Mouse (Mus musculus) cerebellum, postnatal 14 days (tissue): ENCODE results near the gene Clic6.
"Not testable (repeated sequence)": the region's sequence is repeated elsewhere in the genome, so short reads cannot be mapped to it uniquely, and the experiment has no call there.

Experiments
- DNase-seq, 2 experiments: peaks; one replicate each; pipeline ENCODE4 v3.0.0; 2021; ENCODE audit warnings: mixed read lengths in 2 of 2

The Clic6 gene

DNA sequence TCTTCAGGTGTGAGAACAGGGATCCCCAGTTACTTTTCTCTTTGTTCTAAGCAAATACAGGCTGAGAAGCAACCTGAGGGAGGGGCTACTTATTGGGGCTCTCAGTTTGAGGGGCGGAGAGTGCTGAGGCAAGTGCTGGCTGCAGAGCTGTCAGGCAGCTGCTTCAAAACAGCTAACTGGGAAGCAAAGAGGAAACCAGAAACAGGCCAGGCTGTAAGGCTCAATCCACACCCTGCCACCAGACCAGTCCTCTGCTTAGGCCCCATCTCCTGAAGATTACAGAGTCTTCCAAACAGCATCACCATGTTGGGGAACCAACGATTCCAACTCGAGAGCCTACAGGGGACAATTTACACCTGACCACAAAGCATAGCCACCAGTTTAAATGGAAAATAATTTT is 12.6 kb upstream of the Clic6 start:
- no peak for DNase-seq

DNA sequence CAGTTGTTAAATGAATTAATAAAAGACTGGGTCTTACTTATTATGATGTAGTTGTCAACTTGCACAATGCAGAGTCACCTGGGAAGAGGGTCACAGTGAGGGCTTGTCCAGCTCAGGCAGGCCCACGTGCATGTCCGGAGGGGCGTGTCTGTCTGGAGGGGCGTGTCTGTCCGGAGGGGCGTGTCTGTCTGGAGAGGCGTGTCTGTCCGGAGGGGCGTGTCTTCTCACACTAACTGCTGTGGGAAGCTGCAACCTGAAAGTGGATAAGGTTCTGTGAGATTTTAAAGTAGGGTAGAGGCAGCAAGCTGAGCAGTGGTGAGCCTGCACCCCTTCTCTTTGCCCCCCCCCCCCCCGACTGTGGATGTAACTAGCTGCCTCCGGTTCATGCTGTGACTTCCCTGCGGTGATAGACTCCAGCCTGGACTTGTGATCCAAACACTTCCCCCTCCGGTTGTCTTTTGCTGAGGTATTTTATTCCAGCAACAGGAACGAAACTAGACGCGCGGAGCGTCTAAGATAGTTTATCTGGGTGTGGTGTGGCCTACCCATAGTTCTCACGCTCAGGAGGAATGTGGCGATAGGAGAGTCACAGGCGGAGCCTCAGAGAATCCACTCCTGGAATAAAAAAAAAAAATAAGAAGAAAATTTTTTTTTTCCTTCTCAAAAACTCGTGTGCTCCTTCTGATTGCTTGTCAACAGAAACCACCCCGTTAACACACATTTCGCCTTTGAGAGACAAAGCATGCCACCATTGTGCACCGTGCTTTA is 10.3 kb upstream of the Clic6 start:
- no peak for DNase-seq

DNA sequence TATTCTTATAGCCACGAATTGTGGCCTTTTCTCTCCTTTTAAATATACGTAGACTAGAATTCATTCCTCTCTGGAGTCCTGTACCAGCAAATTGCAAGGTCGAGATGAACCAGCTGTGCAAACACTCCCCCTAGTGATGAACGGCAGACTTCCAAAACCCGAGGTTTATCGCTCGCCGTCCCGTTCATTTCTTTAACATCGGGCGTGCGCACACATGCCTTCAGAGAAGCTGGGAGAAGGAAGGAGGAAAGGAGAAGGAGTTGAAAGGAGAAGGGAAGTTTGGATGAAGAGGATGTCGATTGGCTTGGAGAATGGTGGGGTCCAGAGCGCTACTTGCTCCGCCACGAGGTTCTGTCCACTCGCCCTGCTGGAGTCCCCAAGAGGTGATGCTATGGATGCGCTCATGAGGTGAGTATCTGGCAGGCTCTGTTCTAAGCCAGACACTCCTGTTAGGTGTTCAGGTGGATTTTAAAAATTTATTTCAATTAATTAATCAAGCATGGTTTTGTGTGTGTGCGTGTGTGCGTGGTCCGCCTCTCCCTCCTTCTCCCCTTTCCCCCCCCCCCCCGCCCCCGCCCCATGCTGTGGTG is 6.9 kb upstream of the Clic6 start:
- DNase-seq: peak; percentile 72 to 77

DNA sequence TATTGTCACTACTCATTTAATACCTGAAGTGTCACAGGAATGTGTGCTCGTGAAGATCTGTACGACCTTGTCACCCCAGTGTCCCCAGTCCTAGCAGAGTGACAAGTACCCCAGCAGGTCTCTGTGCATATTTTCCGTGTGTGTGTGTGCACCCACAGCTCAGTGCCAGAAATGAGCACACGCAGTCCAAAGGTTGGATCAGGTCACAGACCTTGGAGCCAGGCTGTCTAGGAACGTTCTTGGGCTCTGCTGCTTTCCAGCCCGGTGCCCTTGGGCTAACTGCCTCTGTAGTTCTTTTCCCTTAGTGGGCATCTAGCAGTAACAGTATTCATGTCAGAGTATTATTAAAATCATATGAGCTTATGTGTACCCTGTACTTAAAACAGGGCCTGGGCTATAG is 1.6 kb downstream of the Clic6 start:
- DNase-seq: no peak

DNA sequence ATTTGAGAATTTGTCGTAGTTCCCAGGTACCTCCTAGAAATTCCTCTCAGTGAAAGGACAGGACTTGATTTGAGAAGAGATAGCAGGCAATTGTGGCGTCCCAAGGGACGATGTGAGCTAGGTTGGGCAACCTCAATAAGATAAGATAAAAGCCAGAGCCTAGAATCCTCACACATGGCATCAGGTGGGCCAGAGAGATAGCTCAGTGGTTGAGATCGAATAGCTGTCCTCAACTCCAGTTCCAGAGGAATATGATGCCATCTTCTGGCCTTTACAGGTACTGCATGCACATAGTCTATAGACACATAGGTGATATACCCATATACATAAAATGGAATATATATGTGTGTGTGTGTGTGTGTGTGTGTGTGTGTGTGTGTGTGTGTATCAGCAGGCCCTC is 2.0 kb downstream of the Clic6 start:
- peak; percentile 68 to 78 for DNase-seq

DNA sequence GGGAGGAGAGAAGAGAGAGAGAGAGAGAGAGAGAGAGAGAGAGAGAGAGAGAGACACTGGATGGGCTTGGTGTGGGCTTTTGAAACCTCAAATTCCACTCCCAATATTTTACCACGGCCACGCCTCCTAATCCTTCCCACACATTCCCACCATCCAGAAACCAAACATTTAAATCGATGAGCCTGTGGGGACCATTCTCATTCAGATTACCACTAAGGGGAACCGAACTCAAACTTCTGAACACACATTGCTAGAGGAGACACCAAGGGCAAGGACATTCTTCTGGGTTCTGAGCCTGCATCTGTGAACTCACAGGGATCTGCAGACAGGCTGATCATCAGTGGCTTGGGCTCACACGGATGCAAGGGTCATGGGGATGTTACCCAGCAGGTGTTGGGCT is 2.9 kb downstream of the Clic6 start:
- no peak for DNase-seq

DNA sequence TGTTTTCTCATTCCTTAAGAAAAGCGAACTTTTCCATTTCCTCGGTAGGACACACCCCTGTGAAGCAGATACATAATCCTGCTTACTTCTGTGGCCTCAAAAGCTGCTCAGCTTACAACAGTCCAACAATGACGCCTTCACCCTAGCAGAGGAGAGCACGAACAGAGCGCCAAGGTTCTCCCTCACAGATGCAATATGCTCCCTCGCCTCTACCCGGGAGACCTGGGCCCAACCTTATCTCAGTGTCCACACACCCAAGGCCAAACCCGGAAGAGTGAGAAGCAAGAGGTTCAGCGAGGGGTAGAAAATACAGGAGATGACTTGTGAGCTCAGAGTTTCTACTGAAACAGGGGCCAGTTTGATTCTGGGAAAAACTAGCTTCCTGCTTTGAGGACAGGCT is 3.8 kb downstream of the Clic6 start:
- DNase-seq: no peak

DNA sequence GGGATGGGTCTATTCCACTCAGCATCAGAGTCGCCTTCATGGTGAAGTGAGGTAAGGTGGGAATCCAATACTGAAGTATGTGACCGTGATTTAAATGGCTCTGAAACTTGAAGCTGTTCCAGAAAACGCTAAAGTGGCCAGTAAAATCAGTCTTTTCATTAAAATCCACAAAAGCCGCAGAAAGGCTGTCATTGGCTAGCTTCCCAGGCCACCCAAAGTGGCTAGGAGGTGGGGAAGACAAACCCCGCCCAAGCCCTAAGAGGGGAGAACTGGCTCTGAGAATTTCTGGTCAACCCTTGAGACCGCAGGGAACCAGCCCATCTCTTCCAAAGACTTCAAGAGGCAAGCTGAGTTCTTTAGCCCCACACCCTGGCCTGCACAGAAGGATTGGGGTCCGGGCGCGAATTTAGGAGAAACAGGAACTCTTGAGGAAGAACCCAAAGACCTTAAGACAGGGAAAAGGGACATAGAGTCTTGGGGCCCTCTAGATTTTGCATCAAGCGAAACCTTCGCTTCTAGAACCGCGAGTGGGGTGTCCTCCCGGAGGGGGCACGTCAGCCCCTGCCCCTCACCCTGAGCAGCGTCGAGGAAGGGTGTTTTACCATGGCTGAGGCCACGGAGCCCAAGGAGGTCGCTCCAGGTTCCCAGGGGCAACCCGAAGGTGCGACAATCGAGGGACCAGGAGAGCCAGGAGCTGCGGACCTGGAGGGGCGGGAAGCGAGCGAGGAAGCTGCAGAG is 12.5 kb downstream of the Clic6 start:
- DNase-seq: no peak

DNA sequence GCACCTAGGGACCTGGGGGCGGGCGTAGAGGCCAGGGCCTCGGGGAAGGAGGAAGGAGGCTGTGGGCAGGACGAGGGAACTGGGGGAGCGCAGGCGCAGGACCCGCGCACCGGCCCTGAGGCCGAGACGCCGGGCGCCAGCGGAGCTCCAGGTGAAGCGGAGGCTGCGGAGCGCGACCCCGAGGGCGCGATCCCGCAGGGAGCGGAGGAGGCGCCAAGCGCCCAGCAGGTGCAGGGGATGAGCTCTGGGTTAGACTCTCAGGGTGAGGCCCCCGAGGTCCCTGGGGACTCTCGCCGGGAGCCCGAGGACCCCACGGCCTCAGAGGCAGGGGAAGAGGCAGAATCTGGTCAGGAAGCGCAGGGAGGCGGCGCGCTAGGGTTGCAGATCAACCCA is 13.0 kb downstream of the Clic6 start:
- peak in 1 of 2 experiments; percentile 12 for DNase-seq

DNA sequence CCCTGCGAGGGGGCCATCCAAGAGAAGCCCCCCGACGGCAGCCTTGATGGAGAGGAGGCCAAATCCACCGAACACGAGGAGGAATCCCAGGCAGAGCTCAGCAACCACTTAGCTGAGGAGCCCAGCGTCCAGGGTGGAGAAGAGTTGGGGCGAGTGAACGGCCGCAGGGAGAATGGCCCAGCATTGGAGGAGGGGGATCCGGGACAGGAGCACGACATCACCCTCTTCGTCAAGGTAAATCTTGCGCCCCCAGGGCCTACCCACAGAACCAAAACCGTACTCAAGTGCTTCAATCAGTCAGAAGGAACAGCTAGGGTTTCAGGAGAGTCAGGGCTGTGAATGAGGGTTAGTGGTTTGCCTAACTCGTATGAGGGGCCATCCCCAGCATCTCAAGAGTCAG is 13.8 kb downstream of the Clic6 start:
- no peak for DNase-seq

DNA sequence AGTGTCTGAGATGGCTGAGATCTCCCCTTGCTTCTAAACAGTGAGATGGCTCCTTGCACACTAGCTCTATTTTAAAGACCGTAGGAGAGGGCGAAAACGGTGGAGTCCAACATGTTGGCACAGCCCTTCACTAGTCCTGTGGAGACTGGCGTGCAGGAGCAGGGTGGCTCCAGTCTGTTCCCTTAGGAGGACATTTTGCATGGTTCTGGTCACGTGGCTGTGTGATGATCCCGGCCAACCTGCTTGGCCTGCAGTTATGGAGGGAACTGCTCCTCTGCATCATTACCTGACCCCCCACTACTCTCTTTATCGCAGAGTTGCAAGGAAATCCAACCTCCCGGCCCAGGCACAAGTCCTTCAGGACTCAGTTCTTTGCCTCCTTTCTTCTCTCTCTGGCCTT is 15.0 kb downstream of the Clic6 start:
- DNase-seq: no peak

DNA sequence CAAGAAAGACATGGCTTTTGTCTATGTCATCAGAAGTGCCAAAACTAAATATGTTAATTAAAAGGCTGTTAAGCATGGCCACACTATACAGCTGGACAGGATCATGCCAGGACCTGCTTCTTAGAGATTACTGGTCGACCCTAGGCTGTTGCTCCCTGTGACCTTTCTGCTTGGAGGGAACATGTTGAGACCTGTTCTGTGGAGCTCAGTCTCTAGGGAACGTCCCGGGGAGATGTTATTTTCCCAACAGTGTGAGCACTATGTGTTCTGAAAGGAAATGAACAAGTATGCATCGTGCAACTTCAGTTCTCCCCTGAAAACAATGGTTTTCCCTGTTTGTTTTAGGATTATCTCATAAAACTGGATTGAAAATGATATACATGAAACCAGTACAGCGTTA is 17.6 kb downstream of the Clic6 start:
- no peak for DNase-seq

DNA sequence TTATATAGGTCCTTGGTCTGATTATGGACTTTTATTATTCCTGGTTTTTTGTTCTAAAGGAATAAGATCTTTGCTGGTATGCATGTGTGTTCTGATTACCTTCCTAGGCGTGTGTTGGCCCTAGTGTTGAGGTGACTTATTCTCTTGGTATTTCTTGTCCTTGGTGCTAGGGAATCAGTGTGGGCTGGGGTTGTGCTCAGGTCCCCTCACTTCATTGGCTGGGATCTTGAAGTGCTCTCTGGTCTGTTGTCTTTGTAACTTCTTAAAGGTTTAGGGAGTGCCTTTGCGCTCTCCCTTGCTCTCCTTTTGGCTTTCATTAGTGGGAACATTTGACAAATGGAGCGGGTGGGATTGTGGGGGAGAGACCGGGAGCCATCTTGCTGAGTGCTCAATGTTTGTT is 22.0 kb downstream of the Clic6 start:
- no peak for DNase-seq

DNA sequence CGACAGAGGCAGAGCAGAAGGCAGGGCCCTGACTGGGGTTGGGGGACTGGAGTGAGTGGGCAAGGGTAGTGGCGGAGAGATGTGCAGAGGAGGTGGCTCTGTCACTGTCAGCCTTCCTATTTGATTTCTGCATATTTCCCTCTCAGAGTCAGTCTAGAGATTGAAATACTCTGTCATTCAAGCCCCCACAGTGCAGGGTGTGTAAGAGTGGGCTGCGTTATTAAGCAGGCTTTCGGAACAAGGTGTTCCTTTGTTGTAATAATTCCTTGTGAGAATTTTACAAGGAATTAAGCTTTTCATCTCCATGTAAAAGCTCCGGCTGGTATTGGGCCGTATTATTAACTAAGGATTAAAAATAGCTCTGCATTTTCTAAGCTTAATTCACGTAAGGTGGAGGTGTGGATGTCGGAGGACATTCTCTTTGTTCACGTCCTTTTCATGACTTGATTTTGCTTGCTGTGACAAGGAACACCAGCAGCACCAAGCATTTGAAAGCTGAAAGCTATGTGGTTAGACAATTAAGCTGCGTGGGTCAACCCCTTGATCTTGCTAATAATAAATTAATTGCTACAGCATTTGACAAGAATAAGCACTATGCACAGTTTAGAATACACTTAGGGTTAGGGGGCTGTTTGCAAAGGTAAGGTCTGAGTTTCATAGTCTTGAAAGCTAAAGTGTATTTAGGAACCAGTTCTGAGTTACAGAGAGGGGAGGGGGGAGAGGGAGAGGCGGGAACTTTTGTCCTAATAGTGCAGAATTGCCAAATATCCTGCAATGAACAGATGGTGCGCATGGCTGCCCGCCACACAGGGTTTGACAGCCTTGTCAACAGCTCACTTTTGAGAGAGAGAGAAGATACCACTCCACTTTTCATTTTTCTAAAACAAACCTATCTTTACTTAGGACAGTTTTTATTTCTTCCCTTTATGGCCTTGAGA is 25.6 kb downstream of the Clic6 start:
- DNase-seq: peak; percentile 83 to 84

DNA sequence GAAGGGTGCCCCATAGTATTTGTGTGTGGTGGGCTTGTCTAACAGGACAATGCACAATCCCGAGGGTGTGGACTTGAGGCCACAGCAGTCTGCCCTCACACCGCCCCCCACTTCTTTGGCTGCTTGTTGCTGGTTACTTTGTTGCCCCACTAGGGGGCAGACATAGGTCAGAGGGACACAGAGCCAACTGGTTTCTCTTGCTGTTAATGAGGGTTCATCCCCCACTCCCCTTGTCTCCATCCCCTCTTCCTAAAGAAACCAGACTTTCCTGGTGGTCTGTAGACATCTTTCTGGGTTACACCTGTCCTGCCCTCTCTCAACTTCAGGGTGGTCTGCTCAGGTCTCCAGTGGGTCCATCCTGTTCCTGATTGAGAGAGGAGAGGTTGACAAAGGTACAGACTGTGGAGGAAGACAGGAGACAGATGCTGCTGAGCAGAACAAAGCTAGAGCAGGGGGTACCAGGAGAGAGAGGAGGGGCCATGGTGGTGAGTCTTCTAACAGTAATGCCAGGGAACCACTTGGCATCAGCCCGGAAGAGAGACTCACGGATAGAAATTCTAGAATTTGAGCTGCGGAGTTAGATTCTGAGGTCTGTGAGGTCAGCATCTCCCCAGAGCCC is 26.3 kb downstream of the Clic6 start:
- peak; percentile 67 to 68 for DNase-seq

DNA sequence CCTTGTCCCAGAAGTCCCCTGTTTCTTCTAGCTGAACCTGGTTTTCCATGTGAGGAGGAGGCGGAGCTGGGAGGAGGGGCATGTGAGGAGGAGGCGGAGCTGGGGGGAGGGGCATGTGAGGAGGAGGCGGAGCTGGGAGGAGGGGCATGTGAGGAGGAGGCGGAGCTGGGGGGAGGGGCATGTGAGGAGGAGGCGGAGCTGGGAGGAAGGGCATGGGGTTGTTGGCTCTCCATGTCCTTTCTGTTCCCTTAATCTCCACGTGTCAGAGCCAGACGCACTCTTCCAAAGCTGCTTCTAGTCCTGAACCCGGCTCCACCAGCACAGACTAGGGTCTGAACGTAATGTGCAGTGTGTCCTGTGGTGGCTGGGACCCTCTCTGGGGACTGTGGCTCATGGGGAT is 29.4 kb downstream of the Clic6 start:
- DNase-seq: not testable (repeated sequence)

DNA sequence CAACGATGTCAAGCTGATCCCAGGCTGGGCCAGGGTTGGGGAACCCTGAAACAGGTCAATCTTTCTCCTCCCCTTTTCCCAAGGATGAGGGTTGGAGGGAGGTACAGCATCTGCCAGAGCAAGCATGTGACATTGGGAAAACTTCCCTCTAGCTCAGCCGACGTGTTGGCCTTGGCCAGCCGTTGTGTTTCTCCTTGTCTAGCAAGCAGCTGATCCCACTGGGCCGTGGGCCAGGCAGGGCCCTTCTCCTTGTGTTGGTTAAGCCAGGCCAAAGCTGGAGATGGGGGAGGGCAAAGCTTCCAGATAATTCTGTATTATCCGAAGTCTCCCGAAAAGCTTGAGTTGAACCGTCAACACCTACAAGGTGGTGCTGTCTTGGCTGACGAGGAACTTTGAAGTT is 30.6 kb downstream of the Clic6 start:
- peak; percentile 72 to 81 for DNase-seq

DNA sequence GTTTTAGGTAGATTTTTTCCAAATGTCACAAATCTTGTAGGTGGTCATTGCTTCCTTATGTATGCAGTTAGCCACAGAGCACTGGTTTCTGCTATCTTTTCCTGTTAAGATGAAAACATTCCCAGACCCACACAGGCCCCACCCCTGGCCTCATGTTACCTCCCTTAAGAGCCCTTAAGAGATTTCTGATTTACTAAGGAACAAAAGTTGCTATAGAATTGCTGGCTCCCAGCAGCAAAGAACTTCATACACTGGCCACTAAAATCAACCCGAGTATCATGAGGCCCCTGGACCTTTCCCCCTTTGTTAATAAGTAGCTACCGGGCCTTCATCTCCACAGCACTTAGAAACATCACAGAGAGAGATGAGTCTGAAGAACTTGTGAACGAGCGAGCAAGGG is 33.2 kb downstream of the Clic6 start:
- DNase-seq: no peak

DNA sequence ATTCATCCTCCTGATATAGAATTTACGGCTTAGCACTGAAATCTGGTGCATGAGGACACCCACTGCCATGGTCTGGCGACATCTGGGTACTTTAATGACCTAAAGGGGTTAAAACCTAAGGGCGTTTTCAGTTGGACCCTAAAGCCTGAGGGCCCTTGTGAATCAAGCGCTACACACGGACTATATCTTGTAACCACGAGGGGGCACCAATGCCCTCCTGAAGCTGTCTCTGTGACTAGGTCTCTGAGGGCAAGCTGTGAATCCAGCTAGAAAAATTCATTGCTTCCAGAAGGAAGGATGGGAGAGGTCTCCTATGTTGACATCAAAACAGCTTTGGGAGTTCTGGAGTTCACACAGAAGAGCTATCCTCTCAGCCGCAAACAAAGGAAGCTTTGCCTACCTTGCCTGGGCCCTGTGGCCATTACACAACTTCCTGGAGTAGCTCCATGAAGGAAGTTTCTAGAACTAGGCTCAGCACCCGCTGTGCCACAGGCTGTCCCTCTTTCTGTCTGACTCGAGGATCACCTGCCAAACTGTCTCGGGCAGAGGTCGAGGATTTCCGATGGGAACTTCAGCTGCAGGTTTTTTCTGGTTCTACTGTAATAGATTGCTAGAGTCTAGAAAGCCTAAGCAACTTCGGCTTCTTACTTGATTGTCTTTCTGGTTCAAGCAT is 34.4 kb downstream of the Clic6 start:
- peak; percentile 56 to 67 for DNase-seq

DNA sequence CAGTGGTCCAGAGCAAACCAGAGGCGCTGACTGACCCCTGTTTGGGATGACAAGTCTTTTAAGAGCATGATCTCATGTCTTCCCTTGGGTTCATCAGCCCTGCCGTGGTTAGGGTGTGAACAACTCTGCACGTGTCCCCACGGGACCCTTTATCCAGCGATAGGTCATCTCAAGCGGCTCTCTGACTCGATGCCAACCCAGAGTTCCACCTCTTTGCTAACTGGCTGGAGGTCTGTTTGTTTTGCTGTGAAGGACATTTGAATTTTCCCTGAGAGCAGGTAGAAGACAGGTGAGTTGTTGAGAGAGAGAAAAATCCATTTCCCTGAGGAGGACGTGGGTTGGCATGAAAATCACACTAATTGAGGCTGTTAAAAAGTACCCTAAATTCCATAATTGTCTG is 37.8 kb downstream of the Clic6 start:
- no peak for DNase-seq

DNA sequence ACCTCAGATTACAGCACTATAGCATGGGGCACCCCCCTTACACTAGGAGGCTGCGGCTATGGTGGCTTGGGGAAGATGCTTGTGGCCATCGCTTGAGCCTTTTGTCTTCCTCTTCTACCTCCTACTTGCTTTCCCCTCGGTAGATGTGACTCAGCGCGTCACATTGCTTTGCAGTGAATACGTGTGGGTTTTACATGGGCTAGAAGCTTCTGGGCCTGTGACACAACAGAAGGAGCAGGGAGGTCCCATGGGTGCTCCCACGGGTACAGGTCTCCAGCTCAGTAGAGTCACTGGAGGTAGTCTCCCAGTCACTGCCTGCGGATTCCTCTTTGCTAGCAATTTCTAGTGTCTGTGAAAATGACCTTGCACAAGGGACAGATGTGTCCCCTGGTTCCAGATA is 39.1 kb downstream of the Clic6 start:
- DNase-seq: no peak

DNA sequence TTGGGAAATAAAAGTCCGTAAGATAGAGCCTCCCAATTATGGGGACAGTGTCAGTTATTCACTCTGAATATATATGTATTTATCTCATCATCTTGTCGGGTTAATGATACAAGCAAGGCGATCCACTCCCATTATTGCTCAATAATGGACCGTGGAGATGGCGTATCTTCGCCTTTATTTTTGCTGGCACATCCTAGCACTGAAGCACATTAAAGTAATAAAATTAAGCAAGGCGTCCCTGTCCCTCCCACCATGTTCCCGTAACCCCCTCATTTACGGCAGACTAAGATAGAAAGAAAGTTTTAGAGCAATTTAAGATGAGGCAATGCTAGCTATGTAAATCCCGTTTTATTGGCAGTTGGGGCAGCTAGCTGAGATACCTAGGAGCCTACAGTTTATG is 40.4 kb downstream of the Clic6 start:
- no peak for DNase-seq
